Comparison of ENCODE assay signal across 18 mouse cellular contexts in genomic region chr3:98028072-98028471, GRCm38 (mm10). TPM values are rescaled to one million over a fixed set of nuclear protein-coding genes. Genes with fewer than 3 reads are reported as not detected.
DNase-seq lines count a peak whose midpoint lies in the region; ATAC-seq and TF ChIP-seq lines count a peak whose summit lies in the region.
"Had no signal": no experiment of that assay in that cellular context is flagged by ENCODE, and none has a peak within 500 bp of the region (broad histone marks: within the 10 kb centered on the region; RNA-seq: fewer than 3 reads in every experiment).

No protein-coding gene starts in this region.

- H3K4me2 ChIP-seq in heart, embryonic 16.5 days (ENCODE audit: low read depth, low read length) = no peak overlapping the region
- H3K4me2 ChIP-seq in kidney, embryonic 16.5 days (replicated peaks; ENCODE audit: low read depth, low read length) = no peak overlapping the region
- H3K4me2 ChIP-seq in lung, postnatal 0 days (replicated peaks; ENCODE audit: low read depth, low read length) = no peak overlapping the region
- H3K4me2 ChIP-seq in liver, postnatal 0 days (ENCODE audit: low read depth, low read length) = no peak overlapping the region
- H3K4me2 ChIP-seq: embryonic facial prominence, embryonic 15.5 days; heart, embryonic 11.5 days; hindbrain, embryonic 15.5 days had no signal

- 70% methylated on average over 4 of the region's 4 CpGs for WGBS in heart, embryonic 16.5 days
- WGBS in heart, embryonic 10.5 days = 70% methylated on average over 4 of the region's 4 CpGs
- 56% methylated on average over 4 of the region's 4 CpGs for WGBS in kidney, embryonic 16.5 days
- 66% methylated on average over 4 of the region's 4 CpGs for WGBS in macrophage (ENCODE audit: missing documents)
- 64% methylated on average over 4 of the region's 4 CpGs for WGBS in lung, postnatal 0 days
- WGBS in liver, postnatal 0 days (ENCODE audit: insufficient replicate concordance) = 62% methylated on average over 4 of the region's 4 CpGs

- H3K9me3 ChIP-seq in heart, embryonic 16.5 days (replicated peaks; ENCODE audit: control insufficient read depth, low read length) = no peaks in the 10 kb centered on the region
- H3K9me3 ChIP-seq in heart, embryonic 10.5 days = no peaks in the 10 kb centered on the region
- H3K9me3 ChIP-seq in kidney, embryonic 16.5 days (ENCODE audit: low read length) = no peaks in the 10 kb centered on the region
- no peaks in the 10 kb centered on the region for H3K9me3 ChIP-seq in lung, postnatal 0 days (ENCODE audit: low read length)
- no peaks in the 10 kb centered on the region for H3K9me3 ChIP-seq in liver, postnatal 0 days (ENCODE audit: low read length)
- H3K9me3 ChIP-seq: embryonic facial prominence, embryonic 15.5 days; forebrain, embryonic 10.5 days; hindbrain, embryonic 15.5 days had no signal

- TF ChIP-seq CTCF in lung, postnatal 0 days (IDR thresholded peaks at IDR 0.05) = no peak
- TF ChIP-seq CTCF in liver, postnatal 0 days (IDR thresholded peaks at IDR 0.05; ENCODE audit: low read depth) = no peak

- no peak overlapping the region for H3K4me3 ChIP-seq in heart, embryonic 16.5 days (ENCODE audit: low read length)
- no peak overlapping the region for H3K4me3 ChIP-seq in heart, embryonic 10.5 days
- H3K4me3 ChIP-seq in kidney, embryonic 16.5 days (ENCODE audit: low read length) = no peak overlapping the region
- H3K4me3 ChIP-seq in macrophage (ENCODE audit: inconsistent target) = no peak overlapping the region
- no peak overlapping the region for H3K4me3 ChIP-seq in lung, postnatal 0 days (ENCODE audit: low read depth, low read length)
- no peak overlapping the region for H3K4me3 ChIP-seq in liver, postnatal 0 days (ENCODE audit: low read depth, low read length)
- H3K4me3 ChIP-seq: embryonic facial prominence, embryonic 15.5 days; erythroblast, embryonic 14.5 days; forebrain, embryonic 10.5 days; hindbrain, embryonic 15.5 days had no signal

- peaks cover 100% of the 10 kb centered on the region for H3K79me2 ChIP-seq in macrophage (ENCODE audit: inconsistent target)

- H3K27me3 ChIP-seq in heart, embryonic 16.5 days (ENCODE audit: control insufficient read depth, insufficient read depth, low read length) = no peaks in the 10 kb centered on the region
- no peaks in the 10 kb centered on the region for H3K27me3 ChIP-seq in heart, embryonic 10.5 days (ENCODE audit: insufficient read depth, poor library complexity, severe bottlenecking)
- no peaks in the 10 kb centered on the region for H3K27me3 ChIP-seq in kidney, embryonic 16.5 days (ENCODE audit: insufficient read depth, low read length)
- H3K27me3 ChIP-seq in lung, postnatal 0 days (replicated peaks; ENCODE audit: insufficient read depth, low read length) = no peaks in the 10 kb centered on the region
- H3K27me3 ChIP-seq in liver, postnatal 0 days (ENCODE audit: insufficient read depth, low read length) = no peaks in the 10 kb centered on the region
- H3K27me3 ChIP-seq: embryonic facial prominence, embryonic 15.5 days had no signal

- DNase-seq in heart, embryonic 10.5 days (ENCODE audit: low spot score) = no peak
- peak; percentile 24 for DNase-seq in kidney, postnatal 10 days
- DNase-seq in lung, postnatal 0 days (ENCODE audit: low spot score) = no peak
- DNase-seq in liver, postnatal 0 days = no peak
- DNase-seq: cerebellum, adult 11 months; cerebellum, adult 8-10 months; embryo, embryonic 11 days; gastrocnemius, postnatal 10 days had no signal

- no peak overlapping the region for H3K9ac ChIP-seq in heart, embryonic 16.5 days (ENCODE audit: low read length)
- H3K9ac ChIP-seq in kidney, embryonic 16.5 days (replicated peaks; ENCODE audit: low read length) = no peak overlapping the region
- H3K9ac ChIP-seq in lung, postnatal 0 days (replicated peaks; ENCODE audit: low read depth) = no peak overlapping the region
- no peak overlapping the region for H3K9ac ChIP-seq in liver, postnatal 0 days (replicated peaks)
- H3K9ac ChIP-seq: embryonic facial prominence, embryonic 15.5 days; hindbrain, embryonic 15.5 days had no signal

- peaks cover 65% of the 10 kb centered on the region for H3K4me1 ChIP-seq in heart, embryonic 16.5 days (ENCODE audit: control insufficient read depth, insufficient read depth, low read length)
- H3K4me1 ChIP-seq in heart, embryonic 10.5 days = peaks cover 79% of the 10 kb centered on the region
- peaks cover 86% of the 10 kb centered on the region for H3K4me1 ChIP-seq in kidney, embryonic 16.5 days (ENCODE audit: insufficient read depth, low read length)
- peaks cover 43% of the 10 kb centered on the region for H3K4me1 ChIP-seq in lung, postnatal 0 days (ENCODE audit: insufficient read depth, low read depth, low read length)
- H3K4me1 ChIP-seq in liver, postnatal 0 days (ENCODE audit: insufficient read depth) = peaks cover 74% of the 10 kb centered on the region

- no peak for ATAC-seq in heart, embryonic 16.5 days (replicated peaks; ENCODE audit: extremely low read depth, insufficient read depth, low FRiP score)
- no peak for ATAC-seq in kidney, embryonic 16.5 days (ENCODE audit: low FRiP score, low TSS enrichment)
- ATAC-seq in lung, postnatal 0 days = no peak
- no peak for ATAC-seq in liver, postnatal 0 days
- ATAC-seq: forebrain, embryonic 14.5 days had no signal

- no peak for TF ChIP-seq EP300 in lung, postnatal 0 days (IDR thresholded peaks at IDR 0.05)
- no peak for TF ChIP-seq EP300 in liver, postnatal 0 days (IDR thresholded peaks at IDR 0.05; ENCODE audit: low read depth)

- H3K36me3 ChIP-seq in heart, embryonic 16.5 days (ENCODE audit: control insufficient read depth, insufficient read depth) = no peaks in the 10 kb centered on the region
- no peaks in the 10 kb centered on the region for H3K36me3 ChIP-seq in heart, embryonic 10.5 days
- no peaks in the 10 kb centered on the region for H3K36me3 ChIP-seq in kidney, embryonic 16.5 days (ENCODE audit: insufficient read depth, low read length)
- no peaks in the 10 kb centered on the region for H3K36me3 ChIP-seq in macrophage (ENCODE audit: inconsistent target)
- H3K36me3 ChIP-seq in lung, postnatal 0 days (ENCODE audit: insufficient read depth, low read length) = no peaks in the 10 kb centered on the region
- H3K36me3 ChIP-seq in liver, postnatal 0 days (replicated peaks; ENCODE audit: insufficient read depth, low read length) = no peaks in the 10 kb centered on the region
- H3K36me3 ChIP-seq: embryonic facial prominence, embryonic 15.5 days; forebrain, embryonic 10.5 days; G1E; hindbrain, embryonic 15.5 days had no signal

- H3K27ac ChIP-seq in heart, embryonic 16.5 days (ENCODE audit: low read length) = peak overlapping the region; percentile 42; the same call in 1 of the 2 replicates
- H3K27ac ChIP-seq in heart, embryonic 10.5 days = no peak overlapping the region
- H3K27ac ChIP-seq in kidney, embryonic 16.5 days (ENCODE audit: low read length) = no peak overlapping the region
- peak overlapping the region; percentile 95 for H3K27ac ChIP-seq in macrophage
- H3K27ac ChIP-seq in lung, postnatal 0 days (ENCODE audit: low read length) = no peak overlapping the region
- no peak overlapping the region; the same call in 1 of the 2 replicates for H3K27ac ChIP-seq in liver, postnatal 0 days (ENCODE audit: low read depth)
- H3K27ac ChIP-seq: embryonic facial prominence, embryonic 15.5 days; hindbrain, embryonic 15.5 days had no signal

RNA-seq across cellular contexts. Expression of gene Notch2, which starts 14.7 kb away (rescaled TPM):
- polyA plus RNA-seq in heart, embryonic 16.5 days (2015; fragmentation: Nextera tagmentation; extraction: Ambion mirVana) = 10.5 and 13.6 TPM in 2 replicates
- polyA plus RNA-seq in heart, embryonic 10.5 days (2016; fragmentation: Nextera tagmentation; extraction: Ambion mirVana) = 11.2 and 16.8 TPM in 2 replicates
- polyA plus RNA-seq in kidney, embryonic 16.5 days (2015; fragmentation: Nextera tagmentation; extraction: Ambion mirVana) = 31.1 and 33.8 TPM in 2 replicates
- 100 to 1,000 TPM; 149 to 777 (median 273) TPM for total RNA-seq in macrophage (2018; cell fraction: chromatin; rRNA removed)
- 100 to 1,000 TPM in 12 of 26 experiments, 10 to 100 TPM in 14; 46.8 to 165 (median 96.1) TPM for total RNA-seq in macrophage (2018; cell fraction: cytosol; rRNA removed)
- 100 to 1,000 TPM; 125 to 657 (median 257) TPM for total RNA-seq in macrophage (2018; cell fraction: nucleus; rRNA removed)
- 21.9 to 74.1 TPM (median 33.4 TPM) in 3 replicates for polyA plus RNA-seq in macrophage (2018)
- 18.3 and 20.1 TPM in 2 replicates for polyA plus RNA-seq in lung, postnatal 0 days (2015; fragmentation: Nextera tagmentation; extraction: Ambion mirVana)
- 5.1 and 6.2 TPM in 2 replicates for polyA plus RNA-seq in liver, postnatal 0 days (2015; fragmentation: Nextera tagmentation; extraction: Ambion mirVana)
- polyA plus RNA-seq: G1E had no signal

Comparison
In these comparisons a context has a peak if more than half of its experiments do, and no peak if none do; other contexts are left out.
1. H3K27ac ChIP-seq: peak in heart, embryonic 16.5 days (single experiment) and macrophage (single experiment); none in heart, embryonic 10.5 days (single experiment), kidney, embryonic 16.5 days (single experiment), lung, postnatal 0 days (single experiment) and liver, postnatal 0 days (single experiment).